Mouse (Mus musculus) G1E (cell line): ENCODE results near the gene Pamr1.

Source experiments
- CTCF ChIP-seq: IDR thresholded peaks from 2 replicates; pipeline ENCODE4 v1.5.1; 2012; ENCODE audit warnings: low read depth, low read length, inconsistent platforms, mixed read lengths
- GATA2 ChIP-seq: IDR thresholded peaks from 2 replicates; pipeline ENCODE4 v1.6.1; 2012; ENCODE audit warnings: low read depth, low read length, inconsistent platforms, borderline replicate concordance

DNA sequence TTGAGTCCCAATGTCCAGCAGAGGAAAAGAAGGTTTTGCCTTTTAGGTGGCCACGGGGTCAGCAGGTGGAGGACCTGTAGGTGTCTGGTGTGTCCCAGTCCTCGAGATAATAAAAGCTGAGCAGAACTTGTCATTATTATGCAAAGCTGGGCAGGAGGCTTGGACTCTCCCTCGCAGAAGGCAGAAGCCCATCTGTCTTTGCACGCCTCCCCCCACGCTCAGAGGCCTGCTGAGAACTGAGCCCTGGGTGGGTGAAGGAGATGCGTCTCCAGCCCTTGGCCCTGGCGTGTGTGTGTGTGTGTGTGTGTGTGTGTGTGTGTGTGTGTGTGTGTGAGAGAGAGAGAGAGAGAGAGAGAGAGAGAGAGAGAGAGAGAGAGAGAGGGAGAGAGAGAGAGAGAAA, 107.9 kb downstream of the Pamr1 start:
- no peak for TF ChIP-seq CTCF
- TF ChIP-seq GATA2, result no peak
